Comparison of ENCODE assay signal across 10 mouse cellular contexts in genomic region chr5:147724391-147724790, GRCm38 (mm10). TPM values are rescaled to one million over a fixed set of nuclear protein-coding genes. Genes with fewer than 3 reads are reported as not detected.
DNase-seq lines count a peak whose midpoint lies in the region; ATAC-seq and TF ChIP-seq lines count a peak whose summit lies in the region.
"Had no signal": no experiment of that assay in that cellular context is flagged by ENCODE, and none has a peak within 500 bp of the region (broad histone marks: within the 10 kb centered on the region; RNA-seq: fewer than 3 reads in every experiment).

No protein-coding gene starts in this region.

- H3K79me2 ChIP-seq in liver, adult 2 months (ENCODE audit: control insufficient read depth, insufficient read depth, low read length): no peaks in the 10 kb centered on the region
- no peaks in the 10 kb centered on the region for H3K79me2 ChIP-seq in myocyte (ENCODE audit: control insufficient read depth, insufficient read depth)

- no peak overlapping the region for H3ac ChIP-seq in myocyte (ENCODE audit: control insufficient read depth, insufficient read length)

- no peak overlapping the region for H3K4me2 ChIP-seq in forebrain, embryonic 11.5 days (ENCODE audit: low read depth, low read length, severe bottlenecking)
- no peak overlapping the region for H3K4me2 ChIP-seq in forebrain, embryonic 16.5 days (ENCODE audit: low read length)
- H3K4me2 ChIP-seq in hindbrain, embryonic 13.5 days: no peak overlapping the region
- peak overlapping the region; percentile 83 for H3K4me2 ChIP-seq in myocyte (ENCODE audit: low read depth)

- H3K27me3 ChIP-seq in forebrain, embryonic 11.5 days (ENCODE audit: control insufficient read depth, insufficient read depth, low read length): peaks cover 75% of the 10 kb centered on the region
- peaks cover 66% of the 10 kb centered on the region for H3K27me3 ChIP-seq in forebrain, embryonic 16.5 days (replicated peaks; ENCODE audit: control insufficient read depth, insufficient read depth, low read length)
- peaks cover 18% of the 10 kb centered on the region for H3K27me3 ChIP-seq in liver, adult 2 months (ENCODE audit: control insufficient read depth, insufficient read depth, low read length)
- peaks cover 94% of the 10 kb centered on the region for H3K27me3 ChIP-seq in hindbrain, embryonic 13.5 days
- H3K27me3 ChIP-seq in myocyte (ENCODE audit: control insufficient read depth, insufficient read depth, insufficient read length): peaks cover 8% of the 10 kb centered on the region

- TF ChIP-seq POLR2A in liver, adult 2 months (IDR thresholded peaks at IDR 0.05; ENCODE audit: extremely low read depth, insufficient read depth, low read length): no peak
- no peak for TF ChIP-seq POLR2A in myocyte (IDR thresholded peaks at IDR 0.05; ENCODE audit: insufficient read length, low read depth)

- under 1% methylated on average over 14 of the region's 14 CpGs for WGBS in forebrain, embryonic 11.5 days
- WGBS in forebrain, embryonic 16.5 days: under 1% methylated on average over 14 of the region's 14 CpGs
- WGBS in liver, adult 2 months: 5% methylated on average over 14 of the region's 14 CpGs
- WGBS in hindbrain, embryonic 13.5 days: 1% methylated on average over 14 of the region's 14 CpGs

- peaks cover 10% of the 10 kb centered on the region; the same call in 1 of the 2 replicates for H3K4me1 ChIP-seq in forebrain, embryonic 11.5 days (replicated peaks; ENCODE audit: control insufficient read depth, insufficient read depth, low read length)
- peaks cover 18% of the 10 kb centered on the region for H3K4me1 ChIP-seq in forebrain, embryonic 16.5 days (replicated peaks; ENCODE audit: control insufficient read depth, insufficient read depth, low read length)
- H3K4me1 ChIP-seq in liver, adult 2 months (ENCODE audit: control insufficient read depth, insufficient read depth, low read length): no peaks in the 10 kb centered on the region; the same call in 1 of the 2 replicates
- H3K4me1 ChIP-seq in hindbrain, embryonic 13.5 days (replicated peaks): peaks cover 18% of the 10 kb centered on the region

- no peaks in the 10 kb centered on the region for H3K9me3 ChIP-seq in forebrain, embryonic 11.5 days (ENCODE audit: control insufficient read depth, low read length)
- H3K9me3 ChIP-seq in forebrain, embryonic 16.5 days (ENCODE audit: control insufficient read depth, low read length): no peaks in the 10 kb centered on the region
- no peaks in the 10 kb centered on the region for H3K9me3 ChIP-seq in hindbrain, embryonic 13.5 days

- no peak for TF ChIP-seq CTCF in liver, adult 2 months (IDR thresholded peaks at IDR 0.05; ENCODE audit: low read depth, low read length)

- H3K9ac ChIP-seq in forebrain, embryonic 11.5 days (ENCODE audit: low read length): no peak overlapping the region
- no peak overlapping the region for H3K9ac ChIP-seq in forebrain, embryonic 16.5 days (replicated peaks; ENCODE audit: low read depth, low read length)
- no peak overlapping the region for H3K9ac ChIP-seq in liver, adult 2 months (ENCODE audit: low read depth, low read length)
- H3K9ac ChIP-seq in hindbrain, embryonic 13.5 days: no peak overlapping the region

- DNase-seq in forebrain, embryonic 11.5 days (ENCODE audit: low spot score): no peak
- no peak for DNase-seq in liver, adult 2 months (ENCODE audit: extremely low read depth, low read depth, low spot score)
- no peak for DNase-seq in liver
- DNase-seq in spleen, adult 12 weeks (ENCODE audit: low spot score): no peak
- no peak for DNase-seq in thymus, postnatal 14 days
- DNase-seq: cerebellum, adult 9-10 months; thymus, postnatal 25 days had no signal

- no peak overlapping the region for H3K27ac ChIP-seq in forebrain, embryonic 11.5 days (ENCODE audit: low read depth, low read length)
- H3K27ac ChIP-seq in forebrain, embryonic 16.5 days (ENCODE audit: low read length): no peak overlapping the region
- no peak overlapping the region for H3K27ac ChIP-seq in liver, adult 2 months (replicated peaks; ENCODE audit: insufficient read depth, low read depth, low read length)
- H3K27ac ChIP-seq in hindbrain, embryonic 13.5 days: no peak overlapping the region

- no peak for ATAC-seq in forebrain, embryonic 11.5 days (replicated peaks; ENCODE audit: low FRiP score)
- ATAC-seq in forebrain, embryonic 16.5 days: no peak
- no peak for ATAC-seq in hindbrain, embryonic 13.5 days (ENCODE audit: low FRiP score)

- H3K4me3 ChIP-seq in forebrain, embryonic 11.5 days (ENCODE audit: low read depth, low read length): 0 out of 2 replicates have a peak overlapping the region, but pooled peaks have one; percentile 33
- H3K4me3 ChIP-seq in forebrain, embryonic 16.5 days (replicated peaks; ENCODE audit: low read length): no peak overlapping the region
- H3K4me3 ChIP-seq in liver, adult 2 months (ENCODE audit: insufficient read depth, low read depth, low read length): peak overlapping the region; percentile 60
- peak overlapping the region; percentile 11; the same call in 1 of the 2 replicates for H3K4me3 ChIP-seq in hindbrain, embryonic 13.5 days
- peak overlapping the region; percentile 44 for H3K4me3 ChIP-seq in myocyte

- H3K36me3 ChIP-seq in forebrain, embryonic 11.5 days (ENCODE audit: control insufficient read depth, insufficient read depth, low read length): no peaks in the 10 kb centered on the region
- no peaks in the 10 kb centered on the region for H3K36me3 ChIP-seq in forebrain, embryonic 16.5 days (ENCODE audit: control insufficient read depth, insufficient read depth)
- no peaks in the 10 kb centered on the region for H3K36me3 ChIP-seq in liver, adult 2 months (ENCODE audit: control insufficient read depth, insufficient read depth, low read length)
- H3K36me3 ChIP-seq in hindbrain, embryonic 13.5 days: no peaks in the 10 kb centered on the region
- H3K36me3 ChIP-seq in myocyte (ENCODE audit: control insufficient read depth, insufficient read depth): no peaks in the 10 kb centered on the region

TF ChIP-seq in myocyte, 11 proteins besides CTCF, POLR2A, EP300 and RAD21:
- TF ChIP-seq TCF3 (IDR thresholded peaks at IDR 0.05; ENCODE audit: insufficient read length, low read depth): no peak
- TF ChIP-seq E2F4 (IDR thresholded peaks at IDR 0.05; ENCODE audit: insufficient read depth): no peak
- no peak for TF ChIP-seq SRF (IDR thresholded peaks at IDR 0.05; ENCODE audit: control insufficient read depth, insufficient read length, low read depth)
- no peak for TF ChIP-seq CEBPB (IDR thresholded peaks at IDR 0.05; ENCODE audit: insufficient read depth, poor library complexity, severe bottlenecking)
- TF ChIP-seq MYOG (IDR thresholded peaks at IDR 0.05; ENCODE audit: control insufficient read depth in 1 of 3, insufficient read depth in 1 of 3, insufficient read length in 2 of 3, low read depth in 2 of 3): no peak
- TF ChIP-seq REST (IDR thresholded peaks at IDR 0.05; ENCODE audit: insufficient read depth, insufficient read length): no peak
- TF ChIP-seq MAX (IDR thresholded peaks at IDR 0.05; ENCODE audit: low read depth): no peak
- TF ChIP-seq USF1 (IDR thresholded peaks at IDR 0.05; ENCODE audit: low read depth): no peak
- TF ChIP-seq POLR2AphosphoS2 (IDR thresholded peaks at IDR 0.05; ENCODE audit: insufficient read length, low read depth): no peak
- no peak for TF ChIP-seq TCF12 (IDR thresholded peaks at IDR 0.05; ENCODE audit: insufficient read depth, poor library complexity, severe bottlenecking)
- TF ChIP-seq MYOD1 (IDR thresholded peaks at IDR 0.05; ENCODE audit: control insufficient read depth in 1 of 3, insufficient read length in 2 of 3, low read depth in 2 of 3): no peak

RNA-seq across cellular contexts. Expression of gene Flt1, which starts 1.4 kb away (rescaled TPM):
- 10.1 and 11.9 TPM in 2 replicates for polyA plus RNA-seq in forebrain, embryonic 11.5 days (2014; fragmentation: Nextera tagmentation; extraction: Ambion mirVana)
- polyA plus RNA-seq in forebrain, embryonic 16.5 days (2015; fragmentation: Nextera tagmentation; extraction: Ambion mirVana): 13.0 and 13.2 TPM in 2 replicates
- 4.8 and 6.2 TPM in 2 replicates for total RNA-seq in liver, adult 2 months (2014; rRNA removed)
- 1.2 and 1.3 TPM in 2 replicates for polyA plus RNA-seq in liver, adult 2 months (2012; rRNA removed)
- polyA plus RNA-seq in hindbrain, embryonic 13.5 days (2015; fragmentation: Nextera tagmentation; extraction: Ambion mirVana): 11.1 and 12.0 TPM in 2 replicates
- polyA plus RNA-seq in myocyte (2012; fragmentation: generic; extraction: Trizol): 1.1 TPM
